Mouse (Mus musculus) neural tube, embryonic 12.5 days (tissue): Measurements from ENCODE around the gene Plppr3. TPM values are rescaled to one million over a fixed set of nuclear protein-coding genes. Genes with fewer than 3 reads are reported as not detected.

ENCODE experiments used
- ATAC-seq: fragments of 200-750 bp; cut with Nextera tagmentation; 2 replicates; pipeline ENCODE4 v1.8.0; 2017; ENCODE audit warnings: low read depth, mild to moderate bottlenecking, moderate TSS enrichment, moderate library complexity; ENCODE audit not compliant: low FRiP score
- H3K27ac ChIP-seq: fragments of 300-500 bp; sonication (generic); 2 replicates; pipeline ENCODE4 v1.5.1; 2016
- H3K27me3 ChIP-seq: fragments of 300-500 bp; sonication (generic); replicated peaks from 2 replicates; pipeline ENCODE4 v1.6.1; 2016; ENCODE audit warnings: mild to moderate bottlenecking
- H3K36me3 ChIP-seq: fragments of 300-500 bp; sonication (generic); 2 replicates; pipeline ENCODE4 v1.6.1; 2016; ENCODE audit warnings: mild to moderate bottlenecking
- H3K4me1 ChIP-seq: fragments of 300-500 bp; sonication (generic); 2 replicates; pipeline ENCODE4 v1.6.1; 2016
- H3K4me2 ChIP-seq: fragments of 300-500 bp; sonication (generic); replicated peaks from 2 replicates; pipeline ENCODE4 v1.6.1; 2016; ENCODE audit warnings: mild to moderate bottlenecking
- H3K4me3 ChIP-seq: fragments of 300-500 bp; sonication (generic); 2 replicates; pipeline ENCODE4 v1.5.1; 2016
- H3K9ac ChIP-seq: fragments of 300-500 bp; sonication (generic); 2 replicates; pipeline ENCODE4 v1.6.1; 2016; ENCODE audit warnings: mild to moderate bottlenecking
- H3K9me3 ChIP-seq: fragments of 300-500 bp; sonication (generic); 2 replicates; pipeline ENCODE4 v1.6.1; 2016; ENCODE audit warnings: mild to moderate bottlenecking
- WGBS: fragments of 180-500 bp; shearing (Covaris S2); methylation state at CpG from one replicate; pipeline ENCODE4 v1.1.7; 2016; 5-methylcytosine and 5-hydroxymethylcytosine counted together
- polyA plus RNA-seq: library from polyadenylated mRNA; unstranded; fragments of >200 nt; fragmentation: Nextera tagmentation; extraction: Ambion mirVana; gene quantifications from 2 replicates; pipeline ENCODE4 v1.2.1, GENCODE M21; 2016

The Plppr3 gene
- polyA plus RNA-seq, 1 experiment from 2014 or later = 296 TPM

GRCm38 (mm10) chr10:79840644-79841551, 33.5 kb downstream of the Plppr3 start:
- Histone ChIP-seq H3K36me3 (no peaks in the 10 kb centered on the region), H3K9ac (peak overlapping the region; percentile 47; the same call in 1 of the 2 replicates), H3K27ac (peak overlapping the region; percentile 50), H3K27me3 (no peaks in the 10 kb centered on the region), H3K4me1 (peaks cover 25% of the 10 kb centered on the region), H3K9me3 (no peaks in the 10 kb centered on the region), H3K4me3 (peak overlapping the region; percentile 16), H3K4me2 (peak overlapping the region; percentile 66)
- peak; percentile 77 for ATAC-seq
- WGBS = under 1% methylated on average over 24 of the region's 24 CpGs

GRCm38 (mm10) chr10:79840091-79840490, 34.3 kb downstream of the Plppr3 start:
- 90% methylated on average over 3 of the region's 3 CpGs for WGBS
- no peaks in the 10 kb centered on the region for H3K9me3 ChIP-seq
- 0 out of 2 replicates have a peak overlapping the region, but pooled peaks have one; percentile 50 for H3K27ac ChIP-seq
- no peaks in the 10 kb centered on the region for H3K27me3 ChIP-seq
- peak overlapping the region; percentile 66 for H3K4me2 ChIP-seq
- ATAC-seq = no peak
- no peaks in the 10 kb centered on the region for H3K36me3 ChIP-seq
- H3K9ac ChIP-seq = no peak overlapping the region
- H3K4me3 ChIP-seq = no peak overlapping the region
- peaks cover 25% of the 10 kb centered on the region for H3K4me1 ChIP-seq

- H3K4me2 ChIP-seq = no peak overlapping the region
- H3K27ac ChIP-seq = no peak overlapping the region
- H3K4me3 ChIP-seq = no peak overlapping the region
- ATAC-seq = no peak
- 62% methylated on average over 2 of the region's 2 CpGs for WGBS
- H3K9me3 ChIP-seq = no peaks in the 10 kb centered on the region
- no peaks in the 10 kb centered on the region for H3K27me3 ChIP-seq
- H3K9ac ChIP-seq = no peak overlapping the region
- no peaks in the 10 kb centered on the region for H3K36me3 ChIP-seq
- H3K4me1 ChIP-seq = peaks cover 20% of the 10 kb centered on the region
Measured at GRCm38 (mm10) chr10:79838151-79838550, 36.3 kb downstream of the Plppr3 start.

GRCm38 (mm10) chr10:79836918-79837317, 37.5 kb downstream of the Plppr3 start:
- 96% methylated on average over 3 of the region's 3 CpGs for WGBS
- no peak overlapping the region for H3K4me3 ChIP-seq
- H3K9ac ChIP-seq = no peak overlapping the region
- no peak overlapping the region for H3K4me2 ChIP-seq
- peaks cover 13% of the 10 kb centered on the region for H3K4me1 ChIP-seq
- no peak for ATAC-seq
- no peaks in the 10 kb centered on the region for H3K27me3 ChIP-seq
- H3K36me3 ChIP-seq = no peaks in the 10 kb centered on the region
- H3K9me3 ChIP-seq = no peaks in the 10 kb centered on the region
- H3K27ac ChIP-seq = no peak overlapping the region

GRCm38 (mm10) chr10:79834769-79835398, 39.5 kb downstream of the Plppr3 start:
- 31% methylated on average over 9 of the region's 9 CpGs for WGBS
- ATAC-seq = peak; percentile 63; the same call in 1 of the 2 replicates
- Histone ChIP-seq H3K27me3 (no peaks in the 10 kb centered on the region), H3K4me3 (no peak overlapping the region), H3K9ac (no peak overlapping the region), H3K9me3 (no peaks in the 10 kb centered on the region), H3K27ac (no peak overlapping the region), H3K4me2 (no peak overlapping the region), H3K36me3 (no peaks in the 10 kb centered on the region), H3K4me1 (no peaks in the 10 kb centered on the region)

GRCm38 (mm10) chr10:79832786-79833181, 41.6 kb downstream of the Plppr3 start:
- Histone ChIP-seq H3K4me2 (no peak overlapping the region), H3K36me3 (no peaks in the 10 kb centered on the region), H3K9me3 (no peaks in the 10 kb centered on the region), H3K9ac (no peak overlapping the region), H3K27ac (no peak overlapping the region), H3K27me3 (no peaks in the 10 kb centered on the region), H3K4me3 (no peak overlapping the region), H3K4me1 (no peaks in the 10 kb centered on the region)
- no peak for ATAC-seq
- 77% methylated on average over 9 of the region's 9 CpGs for WGBS

GRCm38 (mm10) chr10:79832026-79832785, 42.2 kb downstream of the Plppr3 start:
- no peaks in the 10 kb centered on the region for H3K27me3 ChIP-seq
- H3K4me1 ChIP-seq = no peaks in the 10 kb centered on the region
- 0 out of 2 replicates have a peak overlapping the region, but pooled peaks have one; percentile 26 for H3K9ac ChIP-seq
- H3K27ac ChIP-seq = no peak overlapping the region
- no peaks in the 10 kb centered on the region for H3K9me3 ChIP-seq
- no peak overlapping the region for H3K4me3 ChIP-seq
- no peak overlapping the region for H3K4me2 ChIP-seq
- no peak for ATAC-seq
- H3K36me3 ChIP-seq = no peaks in the 10 kb centered on the region
- 87% methylated on average over 7 of the region's 7 CpGs for WGBS

GRCm38 (mm10) chr10:79831583-79831982, 42.9 kb downstream of the Plppr3 start:
- H3K4me3 ChIP-seq = no peak overlapping the region
- H3K27ac ChIP-seq = no peak overlapping the region
- H3K4me1 ChIP-seq = no peaks in the 10 kb centered on the region
- H3K4me2 ChIP-seq = no peak overlapping the region
- no peaks in the 10 kb centered on the region for H3K27me3 ChIP-seq
- no peak overlapping the region for H3K9ac ChIP-seq
- no peaks in the 10 kb centered on the region for H3K9me3 ChIP-seq
- H3K36me3 ChIP-seq = no peaks in the 10 kb centered on the region
- no peak for ATAC-seq
- WGBS = 85% methylated on average over 3 of the region's 3 CpGs

- Histone ChIP-seq H3K4me2 (no peak overlapping the region), H3K9me3 (no peaks in the 10 kb centered on the region), H3K4me1 (peaks cover 12% of the 10 kb centered on the region; the same call in 1 of the 2 replicates), H3K36me3 (peaks cover 18% of the 10 kb centered on the region), H3K9ac (no peak overlapping the region), H3K4me3 (no peak overlapping the region), H3K27me3 (no peaks in the 10 kb centered on the region), H3K27ac (no peak overlapping the region)
- 73% methylated on average over 6 of the region's 6 CpGs for WGBS
- no peak for ATAC-seq
Measured at GRCm38 (mm10) chr10:79824413-79824812, 50.0 kb downstream of the Plppr3 start.

- 68% methylated on average over 6 of the region's 6 CpGs for WGBS
- peaks cover 32% of the 10 kb centered on the region for H3K36me3 ChIP-seq
- no peak overlapping the region for H3K4me3 ChIP-seq
- peaks cover 12% of the 10 kb centered on the region; the same call in 1 of the 2 replicates for H3K4me1 ChIP-seq
- H3K27me3 ChIP-seq = no peaks in the 10 kb centered on the region
- no peak overlapping the region for H3K27ac ChIP-seq
- ATAC-seq = no peak
- H3K9me3 ChIP-seq = no peaks in the 10 kb centered on the region
- no peak overlapping the region for H3K4me2 ChIP-seq
- no peak overlapping the region for H3K9ac ChIP-seq
Measured at GRCm38 (mm10) chr10:79823011-79823410, 51.4 kb downstream of the Plppr3 start.

GRCm38 (mm10) chr10:79822372-79822771, 52.1 kb downstream of the Plppr3 start:
- Histone ChIP-seq H3K4me2 (peak overlapping the region; percentile 30; the same call in 1 of the 2 replicates), H3K9ac (no peak overlapping the region), H3K4me3 (no peak overlapping the region), H3K9me3 (no peaks in the 10 kb centered on the region), H3K4me1 (peaks cover 12% of the 10 kb centered on the region; the same call in 1 of the 2 replicates), H3K27me3 (no peaks in the 10 kb centered on the region), H3K27ac (no peak overlapping the region), H3K36me3 (peaks cover 34% of the 10 kb centered on the region)
- no peak for ATAC-seq
- 33% methylated on average over 17 of the region's 17 CpGs for WGBS

- WGBS = 89% methylated on average over 12 of the region's 12 CpGs
- no peaks in the 10 kb centered on the region for H3K27me3 ChIP-seq
- no peak overlapping the region for H3K27ac ChIP-seq
- no peak overlapping the region for H3K9ac ChIP-seq
- peaks cover 37% of the 10 kb centered on the region for H3K36me3 ChIP-seq
- no peak overlapping the region for H3K4me3 ChIP-seq
- H3K9me3 ChIP-seq = no peaks in the 10 kb centered on the region
- no peak for ATAC-seq
- H3K4me2 ChIP-seq = no peak overlapping the region
- peaks cover 12% of the 10 kb centered on the region; the same call in 1 of the 2 replicates for H3K4me1 ChIP-seq
Measured at GRCm38 (mm10) chr10:79821731-79822130, 52.7 kb downstream of the Plppr3 start.
